8 mouse cellular contexts compared by ENCODE assay signal in the genomic region with DNA sequence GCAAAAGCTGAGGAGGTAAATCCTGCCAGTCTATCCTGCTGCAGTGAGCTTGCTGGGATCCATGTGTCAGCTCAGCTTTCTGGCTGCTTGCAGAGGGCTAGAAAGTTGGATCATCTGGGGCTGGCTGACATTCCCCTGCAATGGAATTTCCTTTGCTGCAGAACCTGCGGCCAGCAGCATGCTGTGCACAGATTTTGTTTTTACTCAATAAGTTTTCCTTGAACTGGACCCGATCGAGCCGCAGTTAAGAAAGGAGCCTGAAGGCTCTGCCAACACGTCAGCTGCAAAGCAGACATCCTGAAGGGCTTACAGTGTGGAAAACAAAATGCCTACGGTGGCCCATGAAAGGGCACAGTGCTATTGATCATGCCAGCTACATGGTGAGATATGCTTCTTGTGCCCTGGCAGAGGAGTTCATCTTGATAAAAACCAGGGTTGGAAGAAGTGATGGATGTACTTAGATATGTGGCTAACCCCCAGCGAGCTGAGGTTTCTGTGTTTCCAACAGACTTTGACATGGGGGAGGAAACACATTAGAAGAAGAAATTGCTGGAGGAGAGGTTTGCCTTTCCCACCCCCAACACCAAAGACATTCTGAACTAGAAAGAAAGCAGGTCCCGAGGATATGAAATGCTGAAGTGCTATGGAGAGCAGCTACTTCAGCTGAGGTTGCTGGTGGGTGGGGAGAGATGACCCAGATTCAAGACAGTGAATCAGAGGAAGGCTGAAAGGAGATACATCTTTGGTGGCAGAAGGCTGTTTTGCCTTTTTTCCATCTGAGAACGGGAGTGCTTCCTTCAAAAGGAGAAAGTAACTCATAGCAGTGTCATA.
A peak's percentile ranks its signal among the peaks of the same experiment; 100 is the strongest.
DNase-seq lines count a peak whose midpoint lies in the region; ATAC-seq lines count a peak whose summit lies in the region.

No protein-coding gene starts in this region.

- intact Hi-C loops in heart, postnatal 14 days (cut with DNase I) = no loop called here

- DNase-seq in heart, adult 11 months = peak; percentile 97
- peak; percentile 66 for DNase-seq in adrenal gland, adult 2 months
- peak; percentile 21 to 32 for DNase-seq in heart, postnatal 14 days
- no peak for DNase-seq in spleen, postnatal 36 days (ENCODE audit: low spot score in 2 of 2)

- WGBS in heart, embryonic 11.5 days (ENCODE audit: insufficient replicate concordance) = 45% methylated on average over 9 of the region's 9 CpGs
- WGBS in embryonic facial prominence, embryonic 15.5 days = 20% methylated on average over 9 of the region's 9 CpGs
- WGBS in limb, embryonic 13.5 days = 28% methylated on average over 9 of the region's 9 CpGs
- WGBS in stomach, embryonic 16.5 days = 36% methylated on average over 9 of the region's 9 CpGs

- H3K27ac ChIP-seq in heart, embryonic 11.5 days (ENCODE audit: low read depth, low read length) = no peak overlapping the region
- H3K27ac ChIP-seq in embryonic facial prominence, embryonic 15.5 days (replicated peaks) = peak overlapping the region; percentile 75
- H3K27ac ChIP-seq in limb, embryonic 13.5 days = peak overlapping the region; percentile 66
- H3K27ac ChIP-seq in stomach, embryonic 16.5 days (ENCODE audit: low read length) = peak overlapping the region; percentile 52

- H3K4me1 ChIP-seq in heart, embryonic 11.5 days (ENCODE audit: control insufficient read depth, insufficient read depth, low read length) = peaks cover 5% of the 10 kb centered on the region; the same call in 1 of the 2 replicates
- H3K4me1 ChIP-seq in embryonic facial prominence, embryonic 15.5 days = peaks cover 34% of the 10 kb centered on the region
- H3K4me1 ChIP-seq in limb, embryonic 13.5 days = peaks cover 30% of the 10 kb centered on the region
- H3K4me1 ChIP-seq in stomach, embryonic 16.5 days (ENCODE audit: control insufficient read depth, insufficient read depth, low read length) = peaks cover 8% of the 10 kb centered on the region; the same call in 1 of the 2 replicates

- no peaks in the 10 kb centered on the region for H3K9me3 ChIP-seq in heart, embryonic 11.5 days (replicated peaks; ENCODE audit: control insufficient read depth, low read length)
- H3K9me3 ChIP-seq in embryonic facial prominence, embryonic 15.5 days (replicated peaks) = no peaks in the 10 kb centered on the region
- no peaks in the 10 kb centered on the region for H3K9me3 ChIP-seq in limb, embryonic 13.5 days
- H3K9me3 ChIP-seq in stomach, embryonic 16.5 days (replicated peaks; ENCODE audit: control insufficient read depth, low read length) = no peaks in the 10 kb centered on the region

- no peak overlapping the region for H3K9ac ChIP-seq in heart, embryonic 11.5 days (ENCODE audit: low read depth, low read length)
- no peak overlapping the region for H3K9ac ChIP-seq in embryonic facial prominence, embryonic 15.5 days
- H3K9ac ChIP-seq in limb, embryonic 13.5 days = no peak overlapping the region
- peak overlapping the region; percentile 6; the same call in 1 of the 2 replicates for H3K9ac ChIP-seq in stomach, embryonic 16.5 days (ENCODE audit: low read length)

- no peak overlapping the region; the same call in 1 of the 2 replicates for H3K4me2 ChIP-seq in heart, embryonic 11.5 days
- 0 out of 2 replicates have a peak overlapping the region, but pooled peaks have one; percentile 6 for H3K4me2 ChIP-seq in embryonic facial prominence, embryonic 15.5 days (replicated peaks)
- peak overlapping the region; percentile 27 for H3K4me2 ChIP-seq in limb, embryonic 13.5 days (replicated peaks)
- no peak overlapping the region for H3K4me2 ChIP-seq in stomach, embryonic 16.5 days (ENCODE audit: low read depth, low read length)

- H3K27me3 ChIP-seq in heart, embryonic 11.5 days (ENCODE audit: control insufficient read depth, insufficient read depth, low read length) = no peaks in the 10 kb centered on the region
- H3K27me3 ChIP-seq in embryonic facial prominence, embryonic 15.5 days = no peaks in the 10 kb centered on the region
- no peaks in the 10 kb centered on the region for H3K27me3 ChIP-seq in limb, embryonic 13.5 days
- no peaks in the 10 kb centered on the region for H3K27me3 ChIP-seq in stomach, embryonic 16.5 days (ENCODE audit: control insufficient read depth, insufficient read depth, low read length)

- no peak for ATAC-seq in heart, embryonic 11.5 days (replicated peaks; ENCODE audit: insufficient number of reproducible peaks, low FRiP score, low TSS enrichment)
- peak; percentile 75 for ATAC-seq in embryonic facial prominence, embryonic 15.5 days (ENCODE audit: insufficient number of reproducible peaks, low FRiP score, low TSS enrichment, low read depth)
- ATAC-seq in limb, embryonic 13.5 days (ENCODE audit: low FRiP score, low read depth) = peak; percentile 60
- ATAC-seq in stomach, embryonic 16.5 days (ENCODE audit: insufficient read depth, low FRiP score) = no peak; the same call in 1 of the 2 replicates

- no peaks in the 10 kb centered on the region for H3K36me3 ChIP-seq in heart, embryonic 11.5 days (ENCODE audit: control insufficient read depth, insufficient read depth, low read length)
- no peaks in the 10 kb centered on the region for H3K36me3 ChIP-seq in embryonic facial prominence, embryonic 15.5 days
- no peaks in the 10 kb centered on the region for H3K36me3 ChIP-seq in limb, embryonic 13.5 days
- H3K36me3 ChIP-seq in stomach, embryonic 16.5 days (ENCODE audit: control insufficient read depth, insufficient read depth, low read length) = no peaks in the 10 kb centered on the region

- H3K4me3 ChIP-seq in heart, embryonic 11.5 days (ENCODE audit: low read depth, low read length) = no peak overlapping the region
- H3K4me3 ChIP-seq in embryonic facial prominence, embryonic 15.5 days (replicated peaks) = no peak overlapping the region
- H3K4me3 ChIP-seq in limb, embryonic 13.5 days = no peak overlapping the region
- H3K4me3 ChIP-seq in stomach, embryonic 16.5 days (replicated peaks; ENCODE audit: low read length) = no peak overlapping the region

Comparison
In these comparisons a context has a peak if more than half of its experiments do, and no peak if none do; other contexts are left out.
1. DNase-seq: peak in heart, adult 11 months (single experiment), adrenal gland, adult 2 months (single experiment) and heart, postnatal 14 days (2 of 2); none in spleen, postnatal 36 days (0 of 2).
2. ATAC-seq: peak in embryonic facial prominence, embryonic 15.5 days (single experiment) and limb, embryonic 13.5 days (single experiment); none in heart, embryonic 11.5 days (single experiment) and stomach, embryonic 16.5 days (single experiment).
3. H3K4me2 ChIP-seq: peak in embryonic facial prominence, embryonic 15.5 days (single experiment) and limb, embryonic 13.5 days (single experiment); none in heart, embryonic 11.5 days (single experiment) and stomach, embryonic 16.5 days (single experiment).